Mouse (Mus musculus) testis, postnatal 14 days (tissue): ENCODE data around the gene Hist1h2ah.

Experiments used
- DNase-seq: peaks from one replicate; pipeline ENCODE4 v3.0.0; 2021; ENCODE audit warnings: low spot score

Hist1h2ah gene

DNA sequence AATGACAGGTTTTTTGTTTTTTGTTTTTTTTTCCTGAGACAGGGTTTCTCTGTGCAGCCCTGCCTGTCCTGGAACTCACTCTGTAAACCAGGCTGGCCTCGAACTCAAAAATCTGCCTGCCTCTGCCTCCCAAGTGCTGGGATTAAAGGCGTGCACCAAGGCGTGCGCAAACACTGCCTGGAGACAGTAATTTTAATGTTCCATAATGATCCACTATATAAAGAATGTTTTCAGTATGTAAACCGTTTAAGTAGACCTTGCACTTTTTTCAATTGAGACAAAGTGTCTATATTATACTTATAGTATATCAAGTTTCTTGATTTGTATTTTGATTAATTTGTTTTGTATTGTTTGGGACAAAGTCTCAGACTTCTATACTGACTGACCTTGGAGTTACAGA, 4.0 kb upstream of the Hist1h2ah start:
- no peak for DNase-seq

DNA sequence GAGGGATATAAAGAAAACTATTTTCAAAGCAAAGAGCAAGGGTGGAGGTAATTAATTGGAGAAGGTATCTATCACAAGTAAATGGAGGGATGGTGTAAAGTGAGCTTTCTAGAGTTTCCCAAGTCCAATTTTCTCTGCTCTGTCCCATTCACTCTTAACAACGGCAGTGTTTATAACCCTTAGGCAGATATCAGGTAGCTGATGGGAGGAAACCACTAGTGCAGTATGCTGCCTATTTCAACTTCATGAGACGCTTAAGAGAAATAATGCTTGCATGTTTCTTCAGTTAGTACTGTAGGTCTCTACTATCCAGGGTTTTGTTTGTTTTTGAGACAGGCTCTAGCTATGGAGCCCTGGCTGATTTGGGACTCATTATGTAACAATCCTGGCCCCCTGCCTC, 2.0 kb upstream of the Hist1h2ah start:
- DNase-seq, result no peak

DNA sequence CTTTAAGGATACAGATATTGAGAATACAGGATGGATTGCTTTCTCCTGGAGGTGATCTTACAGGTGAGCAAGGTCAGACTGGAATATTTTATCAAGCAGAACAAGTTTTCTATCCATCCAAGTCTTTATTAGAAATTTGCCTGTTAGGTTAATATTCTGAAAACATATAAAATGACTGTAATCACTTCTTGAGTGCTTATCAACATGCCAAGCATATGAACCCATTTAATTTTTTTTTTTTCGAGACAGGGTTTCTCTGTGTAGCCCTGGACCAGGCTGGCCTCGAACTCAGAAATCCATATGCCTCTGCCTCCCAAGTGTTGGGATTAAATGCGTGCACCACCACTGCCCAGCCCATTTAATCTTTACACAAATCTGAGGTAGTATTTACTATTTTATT, 1.6 kb upstream of the Hist1h2ah start:
- DNase-seq, result no peak

DNA sequence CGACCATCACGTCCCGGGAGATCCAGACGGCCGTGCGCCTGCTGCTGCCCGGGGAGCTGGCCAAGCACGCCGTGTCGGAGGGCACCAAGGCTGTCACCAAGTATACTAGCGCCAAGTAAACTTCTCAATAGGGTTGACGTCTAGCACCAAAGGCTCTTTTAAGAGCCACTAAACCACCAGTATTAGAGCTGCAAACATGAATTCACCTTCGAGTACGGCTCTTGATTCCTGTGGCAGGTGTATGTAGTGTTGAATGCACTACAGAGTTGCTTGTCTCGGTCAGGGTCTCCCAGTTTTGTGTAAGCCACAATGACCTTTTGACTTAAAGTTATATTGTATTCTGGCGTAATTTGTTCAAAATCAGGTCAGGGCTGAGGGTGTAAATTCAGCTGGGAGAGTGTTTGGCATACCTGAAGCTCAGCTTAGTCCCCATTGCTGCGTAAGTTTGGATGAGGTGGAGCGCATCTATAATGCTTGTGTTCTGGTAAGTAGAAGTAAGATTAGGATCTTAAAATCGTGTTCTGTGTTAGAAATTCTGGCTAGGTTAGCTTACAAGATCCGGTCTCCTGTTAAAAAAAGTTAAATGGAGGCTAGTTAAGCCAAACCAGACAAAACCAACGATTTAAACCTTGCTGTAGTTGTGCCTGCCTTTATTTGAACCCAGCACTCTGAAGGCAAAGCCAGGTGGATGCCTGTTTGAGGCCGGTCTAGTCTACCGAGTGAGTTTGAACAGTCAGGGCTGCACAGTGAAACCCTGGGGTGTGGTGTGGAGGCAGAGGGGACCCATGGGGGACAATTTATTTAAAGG, 985 bp upstream of the Hist1h2ah start:
- DNase-seq, result peak; percentile 65

DNA sequence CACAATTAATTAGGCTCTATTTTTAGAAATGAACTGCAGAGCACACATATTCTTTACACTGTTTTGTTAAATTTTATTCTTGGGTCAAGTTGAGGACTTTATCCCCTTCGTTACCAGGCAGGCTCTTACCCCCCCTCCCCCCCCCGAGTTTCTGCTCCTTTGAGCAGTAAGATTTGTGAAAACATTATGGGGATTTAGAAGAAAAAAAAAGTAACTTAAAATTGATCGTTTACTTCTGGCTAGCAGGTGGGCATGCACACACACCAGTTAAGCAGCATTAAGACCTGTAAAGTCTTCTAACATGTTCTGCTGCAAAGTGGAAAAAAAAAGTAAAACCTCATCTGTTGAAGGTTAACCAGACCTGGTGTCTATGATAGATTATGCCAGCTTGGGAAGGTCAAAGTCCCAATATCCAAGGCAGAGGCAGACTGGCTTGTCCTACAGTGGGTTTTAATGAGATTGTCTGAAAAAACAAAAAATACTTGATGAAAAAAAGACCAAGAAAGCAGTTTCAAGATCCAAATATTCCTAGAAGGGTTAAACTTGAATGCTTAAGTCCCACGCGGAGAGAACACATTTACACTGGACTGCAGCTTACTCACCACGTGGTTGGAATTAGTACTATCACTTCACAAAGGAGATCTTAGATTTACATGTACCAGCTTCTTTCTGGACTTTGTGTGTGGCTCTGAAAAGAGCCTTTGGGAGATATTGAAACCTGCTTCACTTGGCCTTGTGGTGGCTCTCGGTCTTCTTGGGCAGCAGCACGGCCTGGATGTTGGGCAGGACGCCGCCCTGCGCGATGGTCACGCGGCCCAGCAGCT, 713 bp downstream of the Hist1h2ah start:
- no peak for DNase-seq

DNA sequence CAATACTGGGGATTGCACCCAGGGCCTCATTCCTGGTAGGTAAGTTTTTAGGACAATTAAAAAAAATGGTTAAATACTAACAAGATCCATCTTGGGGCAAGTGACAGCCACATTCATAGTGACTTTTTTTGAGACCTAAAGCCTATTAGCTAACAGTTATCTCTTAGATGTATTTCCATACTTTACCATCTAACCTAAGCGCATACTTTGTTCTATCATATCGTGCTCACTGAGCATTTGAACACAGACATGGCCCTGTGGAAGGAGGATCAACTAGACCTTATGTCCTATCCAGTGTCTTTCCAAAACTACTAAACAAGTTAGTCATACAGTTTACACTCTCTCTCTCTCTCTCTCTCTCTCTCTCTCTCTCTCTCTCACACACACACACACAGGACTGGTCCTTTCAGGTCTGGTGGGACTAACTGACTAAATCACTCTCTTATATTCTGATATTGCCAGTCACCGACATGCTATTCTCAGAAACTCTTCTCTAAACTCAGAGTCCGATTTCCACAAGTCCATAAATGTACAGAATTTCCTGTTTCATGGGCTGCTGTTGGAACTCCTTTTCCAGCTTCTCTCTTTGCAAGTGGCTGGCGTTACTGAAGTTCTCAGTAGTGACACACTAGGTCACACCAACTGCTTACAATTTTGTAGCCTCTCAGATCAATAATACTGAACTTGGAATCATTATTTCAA, 1.5 kb downstream of the Hist1h2ah start:
- no peak for DNase-seq

DNA sequence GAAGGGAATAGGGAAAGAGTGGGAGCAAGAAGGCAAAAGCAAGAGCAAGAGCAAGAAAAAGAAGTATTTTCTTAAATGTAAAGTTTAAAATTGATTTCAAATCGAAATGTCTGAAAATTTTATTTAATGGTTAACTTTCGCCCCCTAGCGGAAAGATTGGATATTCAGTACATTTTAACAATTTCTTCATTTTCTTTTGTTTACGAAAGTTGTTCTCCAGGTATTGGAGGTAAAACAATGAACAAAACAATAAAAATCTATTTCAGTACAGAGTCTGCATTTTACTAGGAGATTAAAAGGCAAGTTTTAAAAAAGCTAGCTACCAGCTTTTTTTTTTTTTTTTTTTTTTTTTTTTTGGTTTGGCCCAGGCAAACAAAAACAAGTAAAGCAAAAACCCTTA, 4.9 kb downstream of the Hist1h2ah start:
- DNase-seq, result no peak

DNA sequence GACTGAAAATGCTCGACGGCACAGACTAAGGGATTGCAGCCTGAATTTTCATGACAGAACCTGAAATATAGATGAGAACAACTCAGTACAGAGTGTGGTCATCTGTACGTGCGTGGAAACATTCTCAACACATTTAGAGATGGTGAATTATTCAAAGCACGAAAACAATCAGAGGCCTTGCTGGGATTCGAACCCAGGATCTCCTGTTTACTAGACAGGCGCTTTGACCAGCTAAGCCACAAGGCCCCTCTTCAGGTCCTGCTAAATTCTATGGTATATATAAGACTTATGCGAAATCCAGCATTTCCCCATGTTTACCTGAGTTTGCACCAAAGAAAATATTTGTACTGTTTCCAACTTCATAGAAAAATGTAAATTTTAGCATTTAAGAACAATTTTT, 5.4 kb downstream of the Hist1h2ah start:
- DNase-seq, result no peak

DNA sequence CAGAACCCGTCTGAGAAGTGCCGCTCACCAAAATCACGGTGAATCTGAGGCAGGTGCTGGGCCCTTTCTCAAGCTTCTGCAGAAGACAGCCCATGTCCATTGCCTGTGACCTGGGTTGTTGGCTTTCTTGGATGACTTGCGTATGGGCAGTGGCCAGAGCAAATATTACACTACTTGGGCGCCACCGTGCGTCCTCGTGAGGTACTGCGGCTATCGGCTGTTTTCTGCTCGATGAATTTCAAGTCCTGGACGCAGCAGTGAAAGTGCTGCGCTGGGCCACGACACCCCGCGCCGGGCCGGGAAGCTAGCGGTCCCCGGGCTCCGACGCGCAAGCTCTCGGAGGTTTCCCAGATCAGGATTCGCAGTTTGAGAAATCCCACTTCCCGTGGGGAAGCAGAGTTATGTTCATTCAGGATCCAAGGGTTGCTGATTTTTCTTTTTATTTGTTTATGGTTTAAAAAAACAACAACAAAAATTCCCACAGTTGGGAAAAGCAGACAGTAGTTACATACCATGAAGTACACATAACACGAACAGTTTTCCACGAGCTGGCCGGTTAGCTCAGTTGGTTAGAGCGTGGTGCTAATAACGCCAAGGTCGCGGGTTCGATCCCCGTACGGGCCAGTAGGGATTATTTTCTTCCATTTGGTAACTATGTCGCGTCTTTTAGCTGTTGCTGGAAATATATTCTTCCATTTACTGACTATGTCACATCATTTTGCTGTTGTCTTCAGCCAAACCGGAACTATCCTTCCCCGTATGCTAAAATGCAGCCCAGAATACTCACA, 6.5 kb downstream of the Hist1h2ah start:
- peak; percentile 91 for DNase-seq

DNA sequence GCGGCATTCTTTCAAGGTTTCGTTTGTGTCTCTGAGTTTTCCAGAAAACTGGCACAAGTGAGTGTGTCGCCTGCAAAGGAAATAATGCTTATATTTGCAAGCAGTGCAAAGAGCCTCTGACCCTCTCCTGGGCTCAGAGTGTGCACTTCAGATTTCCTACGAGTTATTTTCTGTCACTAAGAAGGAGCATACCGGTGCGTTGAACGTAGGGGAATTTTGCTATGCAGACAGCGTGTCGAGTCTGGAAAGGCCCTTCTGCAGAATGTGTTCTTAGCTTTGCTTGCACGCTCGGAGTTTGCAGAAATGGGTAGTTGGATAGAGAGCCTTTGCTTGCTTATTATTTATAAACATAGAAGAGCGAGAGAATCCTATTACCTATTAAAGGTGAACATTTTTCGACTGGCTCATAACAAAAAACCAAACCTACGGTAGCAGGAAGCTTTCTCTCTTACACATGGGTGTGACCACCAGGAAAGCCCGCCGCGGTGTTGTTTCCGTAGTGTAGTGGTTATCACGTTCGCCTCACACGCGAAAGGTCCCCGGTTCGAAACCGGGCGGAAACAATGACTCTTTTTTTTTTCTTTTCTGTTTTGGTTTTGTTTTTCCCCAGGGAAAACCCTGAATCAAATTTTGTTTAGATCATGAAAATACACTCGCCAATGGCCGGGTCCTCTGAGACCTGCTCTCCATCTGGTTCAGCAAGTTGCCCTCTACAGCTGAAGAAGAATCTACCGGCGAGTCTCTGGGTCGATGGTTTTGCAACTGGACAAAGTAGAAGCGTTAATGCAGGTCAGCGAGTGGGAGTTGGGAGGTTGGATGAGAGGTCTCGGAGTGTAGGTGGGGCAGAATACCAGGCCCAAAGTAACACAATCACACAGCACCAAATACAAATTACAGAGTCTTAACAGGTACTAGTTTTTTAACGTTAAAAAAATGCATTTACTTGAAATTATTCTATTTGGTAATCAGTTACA, 9.0 kb downstream of the Hist1h2ah start:
- peak; percentile 75 for DNase-seq

DNA sequence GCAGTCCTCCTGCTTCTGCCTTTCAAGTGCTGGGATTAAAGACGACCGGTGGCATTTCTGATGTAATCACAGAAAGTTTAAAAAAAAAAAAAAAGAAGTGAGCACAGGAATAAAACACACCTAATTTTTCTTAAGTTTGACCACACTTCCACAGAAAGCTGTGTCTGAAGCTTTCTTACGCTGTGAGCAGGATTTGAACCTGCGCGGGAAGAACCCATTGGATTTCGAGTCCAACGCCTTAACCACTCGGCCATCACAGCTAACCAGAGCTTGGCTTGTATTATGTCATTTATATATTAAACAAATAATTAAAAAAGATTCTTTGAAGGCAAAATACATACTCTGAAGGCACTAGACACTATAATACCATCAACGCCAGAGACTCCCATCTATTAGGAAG, 13.1 kb downstream of the Hist1h2ah start:
- peak; percentile 75 for DNase-seq

DNA sequence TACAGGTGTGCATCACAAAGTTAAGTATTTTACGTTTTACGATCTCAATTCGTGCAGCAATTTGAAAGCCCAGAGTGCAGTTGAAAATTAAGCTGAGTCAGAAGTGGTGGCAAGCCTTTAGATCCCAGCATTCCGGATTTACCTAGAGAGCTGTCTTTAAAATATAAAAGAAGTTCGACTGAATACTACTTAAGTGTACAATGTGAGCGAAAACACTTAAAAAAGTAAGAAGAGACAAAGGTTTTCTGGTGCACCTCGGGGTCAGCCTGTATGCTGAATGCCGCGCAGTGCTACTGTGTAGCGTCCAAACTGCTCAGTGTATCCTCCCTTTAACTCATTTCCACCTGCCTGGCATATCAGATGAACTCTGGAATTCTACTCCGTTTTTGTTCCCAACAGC, 13.8 kb downstream of the Hist1h2ah start:
- DNase-seq, result peak; percentile 71

DNA sequence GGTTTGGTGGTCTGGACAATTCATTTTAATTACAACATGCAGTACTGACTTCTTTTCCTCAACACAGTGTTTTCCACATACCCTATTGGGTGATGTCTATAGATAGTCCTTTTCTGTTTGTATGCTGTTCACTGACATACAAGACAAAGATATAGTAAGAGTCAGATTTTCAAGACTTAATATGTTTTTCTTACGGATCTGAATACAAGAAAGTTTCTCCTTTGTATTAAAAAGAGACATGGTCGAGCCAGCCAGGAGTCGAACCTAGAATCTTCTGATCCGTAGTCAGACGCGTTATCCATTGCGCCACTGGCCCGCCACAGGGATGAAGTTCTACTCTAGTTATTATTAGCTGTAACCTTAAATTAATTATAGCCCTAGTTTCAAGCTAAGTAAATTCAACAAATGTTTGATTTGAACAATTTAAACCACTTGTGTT, 14.4 kb downstream of the Hist1h2ah start:
- peak; percentile 51 for DNase-seq

DNA sequence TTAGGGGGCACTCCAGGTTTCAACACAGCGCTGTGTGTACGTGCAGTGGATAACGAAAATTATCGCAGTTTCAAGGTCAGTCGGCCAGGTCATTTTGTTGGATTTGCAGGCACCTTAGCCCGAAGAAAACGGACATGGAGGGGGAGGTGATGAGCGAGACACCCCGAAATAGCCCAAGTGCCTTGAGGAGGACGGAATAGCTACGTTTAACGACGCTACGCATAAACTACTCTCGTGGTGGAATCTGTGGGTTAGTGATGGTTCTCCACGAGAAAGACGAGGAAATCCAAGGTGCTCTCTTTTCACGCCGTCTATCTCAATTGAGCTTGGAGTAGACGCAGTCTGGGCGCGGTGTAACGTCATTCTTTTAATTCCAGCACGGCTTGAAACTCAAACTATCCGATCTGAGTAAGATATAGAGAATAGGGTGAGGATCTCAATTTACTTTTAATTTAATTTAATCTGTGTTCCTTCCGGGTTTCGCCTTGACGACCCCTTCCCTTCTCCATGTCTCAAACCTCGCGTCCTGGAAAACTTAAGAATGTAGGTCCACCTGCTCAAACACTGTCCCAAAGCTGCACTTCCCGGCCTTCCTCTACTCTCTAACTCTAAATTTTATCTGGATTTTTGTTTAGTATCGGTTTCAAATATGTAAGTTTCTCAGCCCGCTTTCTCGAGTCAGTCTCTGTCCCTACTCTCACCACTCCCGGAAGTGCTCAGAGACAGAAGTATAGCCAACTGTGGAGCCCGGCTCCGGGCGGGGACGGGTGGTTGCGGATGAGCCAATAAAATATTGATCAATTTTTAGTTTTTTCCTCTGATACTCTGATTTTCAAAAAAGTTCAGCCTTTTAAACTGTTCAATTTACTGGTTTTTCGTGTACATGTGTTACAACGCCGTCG, 15.2 kb downstream of the Hist1h2ah start:
- DNase-seq, result no peak

DNA sequence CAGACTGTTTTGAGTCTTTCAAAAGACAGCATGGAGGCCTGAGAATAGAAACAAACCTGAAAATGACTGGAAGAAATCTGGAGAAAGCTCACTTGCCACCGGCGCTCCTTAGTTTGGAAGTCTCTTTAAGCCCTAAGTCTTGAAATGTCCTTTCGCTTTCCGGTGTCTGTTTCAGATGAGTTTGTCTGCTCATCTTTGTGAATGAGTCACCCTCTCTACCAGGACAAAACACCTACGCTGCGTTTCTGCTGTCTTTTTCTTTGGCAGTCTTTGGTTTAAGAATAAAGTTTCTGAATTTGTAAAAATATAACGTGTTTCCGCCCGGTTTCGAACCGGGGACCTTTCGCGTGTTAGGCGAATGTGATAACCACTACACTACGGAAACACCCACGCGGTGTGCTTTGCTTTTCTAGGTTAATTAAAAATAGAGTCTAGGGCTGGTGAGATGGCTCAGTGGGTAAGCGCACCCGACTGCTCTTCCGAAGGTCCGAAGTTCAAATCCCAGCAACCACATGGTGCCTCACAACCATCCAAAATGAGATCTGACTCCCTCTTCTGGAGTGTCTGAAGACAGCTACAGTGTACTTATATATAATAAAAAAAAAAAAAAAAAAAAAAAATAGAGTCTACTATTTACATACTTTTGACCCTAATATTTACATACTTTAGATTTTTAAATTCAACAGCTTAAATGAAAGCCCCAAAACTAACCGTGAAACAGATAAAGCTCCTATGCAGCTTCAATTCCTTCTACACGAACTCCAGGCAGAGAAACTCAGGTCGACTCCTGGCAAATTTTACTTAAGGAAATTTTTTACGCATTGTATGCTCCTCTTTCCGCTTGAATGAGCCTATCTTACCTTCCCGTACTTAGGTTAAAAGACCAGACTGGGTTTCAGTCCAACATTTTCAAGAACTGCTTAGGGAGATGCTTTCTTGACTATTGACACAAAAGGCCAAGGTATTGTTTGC, 19.6 kb downstream of the Hist1h2ah start:
- DNase-seq, result peak; percentile 62

DNA sequence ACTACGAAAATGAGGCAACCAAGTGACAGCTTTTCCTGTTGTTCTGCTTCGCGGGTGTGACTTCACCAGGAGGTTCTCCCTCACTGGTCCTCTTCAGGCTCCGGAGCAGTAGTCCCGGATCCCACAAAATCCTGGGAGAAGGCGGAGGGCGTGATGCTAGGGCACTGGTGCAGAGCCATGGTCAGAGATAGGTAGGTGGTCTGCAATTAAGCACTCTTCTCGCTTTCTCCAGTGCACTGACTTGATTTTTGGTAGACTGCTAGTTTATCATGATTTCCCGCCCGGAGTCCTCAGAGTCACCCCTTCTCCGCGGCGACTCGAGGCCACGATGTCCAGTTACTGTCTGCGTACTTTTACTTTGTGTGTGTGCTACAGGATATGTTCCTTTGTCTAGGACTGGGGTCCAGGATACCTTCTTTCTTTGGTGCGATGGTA, 20.9 kb downstream of the Hist1h2ah start:
- no peak for DNase-seq

DNA sequence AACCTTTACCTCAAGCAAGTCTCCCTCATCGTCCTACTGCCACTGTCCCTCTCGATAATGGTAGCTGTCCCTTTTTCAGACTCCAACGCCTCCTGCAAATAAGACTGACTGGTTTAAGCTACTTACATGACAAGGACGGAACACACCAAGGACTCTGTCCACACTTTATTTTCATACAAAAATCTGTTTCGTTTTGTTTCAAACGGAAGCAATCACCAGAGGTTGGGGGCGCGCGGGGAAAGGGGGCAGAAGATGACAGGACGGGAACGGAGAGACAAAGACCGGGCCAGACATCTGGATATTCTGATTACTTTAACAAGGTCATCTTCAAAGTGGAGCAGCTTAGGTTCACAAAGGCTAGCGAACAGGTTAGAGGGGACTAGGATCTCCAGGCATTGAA, 21.7 kb downstream of the Hist1h2ah start:
- DNase-seq, result no peak

DNA sequence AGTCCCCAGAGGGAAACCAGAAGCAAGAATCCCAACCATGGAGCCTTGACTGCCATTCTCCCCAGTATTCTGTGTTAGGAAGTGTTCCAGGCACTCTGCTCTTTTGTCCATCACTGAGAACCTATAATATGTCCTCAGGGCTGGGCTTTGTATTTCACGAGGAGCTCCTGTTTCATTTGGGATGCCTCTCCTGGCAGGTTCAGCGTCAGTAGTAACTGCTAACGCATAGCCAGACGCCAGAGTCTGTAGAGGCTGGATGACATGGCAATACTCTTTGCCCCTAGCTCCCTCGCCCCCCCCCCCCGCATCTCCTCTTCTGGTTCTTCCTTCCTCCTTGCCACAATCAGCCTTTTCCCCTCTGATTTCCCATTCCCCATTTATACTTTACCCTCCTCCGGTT, 25.7 kb downstream of the Hist1h2ah start, which contains the start of gene Prss16:
Gene Prss16, minus strand, starts transcription at position 101 of the 400 bp plus-strand sequence.
- no peak for DNase-seq
